Mouse (Mus musculus) cerebellum, adult 11 months (tissue): ENCODE results near the gene Notch1.

Source experiments
- DNase-seq: peaks from one replicate; pipeline ENCODE4 v3.0.0; 2022

The Notch1 gene

DNA sequence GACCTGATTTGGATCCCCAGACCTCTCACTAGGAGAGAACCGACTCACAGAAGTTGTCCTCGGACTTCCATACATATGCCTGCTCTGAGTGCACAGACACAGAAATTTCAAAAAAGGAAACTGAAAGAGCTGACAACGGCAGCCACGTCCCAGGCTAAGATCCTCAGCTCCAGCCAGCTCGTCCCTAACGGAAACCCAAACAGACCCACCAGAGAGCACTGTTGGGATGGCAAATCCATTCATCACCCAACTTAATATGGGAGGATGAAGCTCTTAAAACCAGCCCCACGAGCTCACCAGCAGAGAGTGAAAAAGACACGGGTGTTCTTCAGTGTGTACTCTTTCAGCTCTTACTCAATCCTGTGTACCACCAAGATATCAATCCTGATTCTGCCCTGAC is 17.8 kb downstream of the Notch1 start:
- no peak for DNase-seq

DNA sequence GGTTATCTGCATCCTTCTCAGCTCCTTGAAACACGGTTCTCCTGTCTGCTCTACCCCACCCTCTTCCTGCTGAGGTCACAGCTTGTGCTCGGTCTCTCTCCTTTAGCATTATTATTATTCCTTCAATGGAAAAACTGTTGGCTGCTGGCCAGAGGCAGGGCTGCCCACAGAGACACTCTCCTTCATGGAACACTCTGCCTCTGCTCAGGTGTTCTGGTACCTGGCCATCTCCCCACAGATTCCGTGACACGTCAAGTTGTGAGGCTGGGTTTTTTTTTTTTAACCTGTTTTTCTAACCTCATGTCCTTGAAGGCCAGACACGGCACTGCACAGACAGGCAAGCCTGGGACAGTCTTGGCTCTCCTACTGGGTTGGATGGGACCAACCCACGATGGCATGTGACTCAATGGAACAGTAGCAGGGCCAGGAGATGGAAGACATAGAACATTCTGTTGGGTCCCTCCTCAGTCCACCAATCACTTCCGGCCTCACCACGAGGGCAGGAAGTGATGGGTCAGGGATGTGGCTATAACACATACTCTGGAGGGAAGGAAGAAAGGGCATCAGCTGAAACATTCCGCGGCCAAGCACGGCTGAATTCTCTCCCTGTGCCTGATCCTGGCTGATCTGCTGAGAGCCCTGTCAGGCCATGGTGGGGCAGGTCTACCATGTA is 18.5 kb downstream of the Notch1 start:
- DNase-seq: no peak

DNA sequence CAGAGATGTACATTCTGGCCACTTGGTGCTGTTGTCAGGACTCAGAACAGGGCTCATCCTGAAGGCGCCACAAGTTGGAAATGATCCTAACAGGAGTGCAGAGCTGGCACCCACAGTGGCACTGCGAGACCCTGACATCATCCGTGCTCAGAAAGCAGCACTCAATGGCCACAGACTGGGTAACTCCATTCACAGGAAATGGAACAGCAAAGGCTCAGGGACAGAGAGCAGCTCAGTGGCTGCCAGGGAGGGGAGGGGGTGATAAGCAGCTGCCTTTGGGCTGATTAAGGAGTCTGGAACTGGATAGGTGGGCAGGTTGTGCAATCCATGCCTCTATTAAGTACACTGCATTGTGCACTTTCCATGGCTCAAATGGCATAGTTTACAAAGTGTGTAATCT is 20.0 kb downstream of the Notch1 start:
- DNase-seq: no peak

DNA sequence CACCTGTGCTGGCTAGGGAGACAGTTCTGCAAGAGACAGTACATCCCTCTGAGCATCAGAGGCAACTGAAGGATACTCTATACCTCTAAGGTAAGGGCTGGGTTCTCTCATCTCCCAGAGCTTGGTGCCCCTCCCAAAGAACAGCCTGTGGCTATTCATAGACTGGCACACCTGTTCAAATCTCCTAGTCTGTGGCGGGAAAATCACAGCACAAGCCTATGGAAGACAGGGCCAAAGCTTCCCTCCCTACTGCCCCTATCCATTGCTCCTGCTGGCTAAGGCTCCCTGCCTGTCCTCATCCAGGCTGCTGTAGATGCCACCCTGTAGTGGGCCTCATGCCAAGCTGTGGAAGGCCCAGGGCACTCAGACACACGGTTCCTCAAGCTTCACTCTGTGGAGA is 20.8 kb downstream of the Notch1 start:
- DNase-seq: no peak

DNA sequence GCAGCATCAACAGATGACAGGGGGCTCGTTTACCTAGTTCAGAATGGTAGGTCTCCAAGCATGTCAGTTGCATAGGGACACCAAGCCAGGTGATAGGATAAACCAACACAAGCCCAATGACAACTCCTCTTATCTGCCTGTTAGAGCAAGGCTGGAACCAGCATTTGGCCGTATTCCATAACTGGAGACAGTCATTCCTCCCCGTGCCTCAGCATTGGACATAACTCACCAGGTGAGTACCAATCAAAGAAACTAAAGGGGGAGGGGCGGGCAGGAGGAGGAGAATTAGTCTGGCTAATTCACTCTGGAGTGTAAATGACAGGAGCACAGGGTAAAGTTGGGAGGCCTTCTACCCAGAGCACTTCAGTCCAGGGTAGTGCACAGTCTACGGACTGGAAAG is 21.5 kb downstream of the Notch1 start:
- DNase-seq: no peak

DNA sequence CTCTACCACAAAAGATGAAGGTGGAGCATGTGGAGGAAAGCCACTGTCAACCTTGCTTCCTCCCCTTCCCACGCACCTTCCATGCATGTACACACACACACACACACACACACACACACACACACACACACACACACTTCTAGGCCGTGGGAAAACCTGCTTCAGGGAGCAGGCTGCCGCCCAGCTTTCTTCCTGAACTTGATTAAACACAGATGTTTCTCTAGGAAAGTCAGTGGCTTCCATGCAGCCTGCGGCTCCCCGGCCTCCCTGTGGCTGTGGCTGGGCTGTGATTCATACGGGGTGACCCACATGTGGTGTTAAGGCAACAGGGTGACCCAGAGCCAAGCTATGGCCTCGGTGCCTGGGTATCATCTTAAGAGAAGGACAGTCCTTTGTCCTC is 22.1 kb downstream of the Notch1 start:
- DNase-seq: no peak

DNA sequence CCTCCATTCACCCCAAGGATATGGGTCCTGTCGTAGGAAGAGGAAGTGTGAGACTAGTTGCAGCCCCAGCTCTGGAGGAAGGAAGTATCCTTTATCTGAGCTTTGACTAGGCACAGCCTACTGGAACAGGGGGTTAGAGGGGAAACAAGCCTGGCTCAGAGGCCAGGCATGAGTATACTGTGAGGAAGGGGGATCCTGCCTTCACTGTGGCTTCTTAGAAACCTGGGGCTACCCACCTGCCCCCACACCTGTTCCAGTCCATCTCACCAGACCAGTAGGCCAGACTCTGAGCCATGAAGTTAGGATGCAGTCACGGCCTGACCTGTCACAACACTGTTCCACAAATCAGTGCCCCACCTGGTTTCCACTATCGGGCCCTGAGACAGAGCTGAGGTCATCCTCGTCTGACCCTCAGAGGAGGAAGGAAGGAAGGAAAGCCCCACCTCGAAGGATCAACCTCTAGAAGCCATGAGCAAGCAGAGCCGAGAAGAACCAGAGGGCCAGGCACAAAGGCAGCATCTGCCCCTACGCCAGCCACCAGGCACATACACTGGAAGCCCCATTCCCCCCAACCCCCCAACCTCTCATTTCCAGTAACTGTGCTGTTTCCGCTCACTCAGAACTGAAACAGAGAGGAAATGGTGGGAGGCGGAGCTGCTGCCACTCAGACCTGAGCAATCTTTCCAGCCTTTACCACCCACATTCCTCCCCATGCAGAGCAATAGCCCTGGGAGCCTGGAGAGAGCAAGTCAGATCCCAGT is 23.3 kb downstream of the Notch1 start:
- no peak for DNase-seq

DNA sequence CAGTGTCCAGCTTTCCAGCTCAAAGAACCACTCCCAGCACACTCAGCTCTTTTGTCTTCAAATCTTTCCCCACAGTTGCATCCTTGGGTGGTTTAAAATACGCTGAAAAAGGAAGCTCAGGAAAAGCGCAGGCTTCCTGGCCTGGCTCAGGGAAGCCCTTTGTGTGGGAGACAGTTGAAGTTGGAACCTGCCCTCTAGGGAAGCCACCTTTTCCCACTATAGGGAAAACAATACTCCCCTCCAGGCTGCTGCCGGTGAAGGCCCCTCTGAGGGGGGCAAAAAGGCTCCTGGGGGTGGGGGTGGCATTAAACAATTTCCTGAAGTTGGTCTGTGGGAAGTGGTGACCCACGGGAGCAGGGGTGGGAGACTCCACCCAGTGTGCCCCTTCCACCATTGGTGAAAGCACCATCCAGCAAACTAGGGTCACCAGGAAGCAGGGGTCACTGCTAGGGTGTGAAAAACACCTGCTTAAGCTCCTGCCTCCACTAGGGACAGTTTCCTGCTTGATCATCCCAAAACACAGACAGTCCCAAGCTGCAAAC is 25.6 kb downstream of the Notch1 start:
- no peak for DNase-seq

DNA sequence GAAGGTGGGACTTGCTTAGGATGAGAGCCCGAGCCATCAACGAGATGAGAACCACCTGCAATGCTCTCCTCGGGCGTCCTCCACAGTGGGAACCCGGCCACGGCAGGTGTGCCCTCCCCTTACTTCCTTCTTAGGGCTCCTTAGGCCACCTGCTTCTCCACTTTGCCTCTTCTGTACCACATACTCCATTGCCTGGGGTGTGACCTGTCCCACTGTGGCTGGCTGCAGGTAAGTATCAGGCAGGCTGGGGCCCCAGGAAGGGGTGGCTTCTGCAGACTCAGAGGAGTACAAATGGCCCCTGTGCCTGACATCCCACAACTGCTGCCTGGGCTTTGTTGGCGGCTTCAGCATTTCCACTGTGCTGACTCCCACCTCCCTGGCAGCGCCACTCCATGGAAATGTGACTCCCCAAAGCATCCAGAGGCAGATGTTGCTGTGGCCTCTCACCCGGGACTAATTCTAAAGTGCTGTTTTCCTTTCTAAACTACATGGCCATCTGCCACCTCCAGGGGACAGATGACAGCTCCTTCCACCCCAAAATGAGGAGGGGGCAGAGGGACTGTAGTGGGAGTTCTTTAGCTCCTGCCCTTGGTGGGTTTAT is 27.8 kb downstream of the Notch1 start:
- no peak for DNase-seq

DNA sequence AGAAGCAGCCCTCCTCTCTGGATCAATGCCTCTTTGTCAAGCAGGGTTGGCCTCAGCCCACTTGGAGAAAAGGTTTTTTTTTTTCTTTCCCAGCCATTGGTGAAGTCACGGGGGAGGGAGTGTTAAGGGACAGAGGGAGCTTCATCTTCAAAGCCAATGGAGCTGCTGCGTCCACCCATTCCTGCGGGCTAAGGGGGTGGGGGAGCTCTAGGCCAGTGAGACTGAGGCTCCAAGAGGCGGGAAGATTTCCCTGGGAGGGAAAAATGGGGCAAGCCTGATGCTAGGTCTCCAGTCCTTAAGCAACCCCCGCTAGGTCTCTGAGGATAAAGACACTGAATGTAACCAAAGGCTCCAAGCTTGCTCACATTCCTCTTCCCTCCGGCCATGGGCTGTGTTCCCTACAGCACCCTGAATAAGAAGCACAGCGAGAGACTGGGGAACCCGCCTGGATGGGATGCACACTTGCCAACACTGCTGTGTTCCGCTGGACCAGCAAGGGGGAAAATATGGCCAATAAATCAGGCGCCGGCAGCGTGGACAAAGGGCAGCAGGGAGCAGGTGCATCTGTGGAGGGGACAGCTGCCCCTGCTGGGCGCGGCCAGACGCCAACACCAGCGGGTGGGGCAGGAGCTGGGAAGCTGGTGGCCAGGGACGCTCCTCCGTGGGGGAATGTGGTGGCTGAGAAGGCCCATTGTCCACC is 29.0 kb downstream of the Notch1 start:
- peak; percentile 16 for DNase-seq

DNA sequence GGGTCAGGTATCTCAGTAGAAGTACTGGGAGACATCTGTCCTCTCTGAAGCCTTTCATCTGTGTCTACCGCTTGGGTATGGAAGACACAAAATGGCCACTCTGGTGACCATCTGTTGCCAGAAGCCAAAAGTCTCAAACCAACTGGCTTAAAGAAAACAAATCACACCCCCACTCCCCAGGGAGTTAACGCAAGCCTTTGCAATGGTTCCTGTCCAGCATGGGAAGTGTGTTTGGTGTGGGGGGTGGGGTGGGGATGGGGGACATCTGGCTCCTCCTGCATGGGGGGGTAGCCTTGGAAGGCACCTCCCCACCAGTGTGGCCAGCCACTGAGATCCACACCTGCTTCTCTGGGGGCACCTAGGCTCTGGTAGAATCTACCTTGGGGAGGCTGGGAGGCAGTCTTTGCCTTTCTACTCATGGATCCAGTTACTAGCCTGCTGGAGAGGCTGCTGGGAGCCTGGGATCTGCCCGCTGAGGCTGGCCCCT is 29.6 kb downstream of the Notch1 start:
- DNase-seq: no peak

DNA sequence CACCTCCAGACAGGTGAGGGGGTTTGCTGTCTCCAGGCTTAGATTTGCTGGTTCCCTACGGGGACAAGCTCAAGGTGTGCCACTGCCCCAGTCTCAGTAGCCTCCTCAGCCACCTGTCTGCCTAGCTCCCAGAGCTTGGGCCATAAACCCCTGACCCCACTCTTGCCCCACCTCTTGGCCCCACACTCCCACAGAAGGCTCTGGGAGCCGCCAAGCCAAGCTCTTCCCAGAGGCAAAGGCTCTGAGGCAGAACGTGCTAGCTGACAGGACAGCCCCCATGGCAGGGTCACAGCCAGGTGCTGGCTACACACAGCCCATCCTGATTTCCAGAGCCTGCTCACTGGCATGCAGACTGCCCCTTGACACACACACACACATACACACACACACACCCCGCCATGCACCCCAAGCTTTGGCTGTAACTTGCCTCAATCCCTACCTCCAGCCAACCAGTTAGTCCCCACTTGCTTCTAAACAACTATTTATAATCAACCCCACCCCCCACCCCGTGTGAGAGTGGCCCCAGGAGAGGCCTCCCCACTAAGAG is 30.1 kb downstream of the Notch1 start:
- no peak for DNase-seq

DNA sequence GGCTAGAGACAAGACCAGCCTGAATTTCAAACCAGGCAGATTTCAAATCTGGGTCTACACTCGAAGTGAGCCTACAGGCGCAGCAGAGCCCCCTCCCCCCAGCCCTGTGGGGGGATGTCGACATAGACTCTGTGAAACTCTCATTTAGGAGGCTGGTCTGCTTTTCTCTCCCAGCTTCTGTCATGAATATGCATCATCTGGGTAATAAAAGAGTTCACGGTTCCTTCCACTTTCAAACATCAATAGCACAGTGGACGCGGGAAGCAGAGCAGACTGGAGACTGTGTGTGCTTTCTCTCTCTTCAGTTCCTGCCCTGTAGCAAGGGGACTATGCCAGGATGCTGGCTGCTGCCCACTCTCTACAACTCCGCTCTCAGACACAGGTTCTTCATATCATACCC is 30.8 kb downstream of the Notch1 start:
- no peak for DNase-seq

DNA sequence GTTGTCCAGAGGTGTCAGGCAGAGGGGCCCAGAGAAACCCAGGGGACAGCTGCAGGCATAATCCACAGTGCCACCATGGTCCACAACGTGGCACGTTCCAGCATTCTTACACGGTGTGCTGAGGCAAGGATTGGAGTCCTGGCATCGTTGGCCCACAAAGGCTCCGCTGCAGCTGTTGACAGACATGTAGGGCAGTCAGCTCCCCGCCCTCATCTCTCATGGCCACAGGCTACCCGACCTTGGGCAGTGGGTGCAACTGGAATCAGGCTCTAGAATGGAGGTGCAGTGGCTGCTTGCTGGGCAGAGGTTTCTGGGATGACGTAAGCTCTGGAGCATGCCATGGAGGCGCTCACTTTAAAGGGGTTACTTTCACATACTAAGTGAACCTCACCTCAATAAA is 31.2 kb downstream of the Notch1 start:
- no peak for DNase-seq

DNA sequence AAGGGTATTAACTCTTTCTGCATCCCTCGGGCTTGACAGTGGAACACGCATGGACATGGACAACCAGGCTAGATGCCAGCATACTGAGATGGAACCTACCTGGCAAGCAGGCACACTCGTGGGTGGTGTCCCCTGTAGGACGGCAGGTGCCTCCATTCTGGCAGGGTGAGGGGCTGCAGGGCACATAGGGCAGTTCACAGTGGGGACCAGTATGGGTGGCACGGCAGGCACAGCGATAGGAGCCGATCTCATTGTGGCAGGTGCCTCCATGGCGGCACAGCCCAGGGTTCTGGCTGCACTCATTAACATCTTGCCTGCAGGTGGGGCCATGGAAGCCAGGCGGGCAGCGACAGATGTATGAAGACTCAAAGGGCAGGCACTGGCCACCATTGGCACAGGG is 32.3 kb downstream of the Notch1 start:
- DNase-seq: no peak

DNA sequence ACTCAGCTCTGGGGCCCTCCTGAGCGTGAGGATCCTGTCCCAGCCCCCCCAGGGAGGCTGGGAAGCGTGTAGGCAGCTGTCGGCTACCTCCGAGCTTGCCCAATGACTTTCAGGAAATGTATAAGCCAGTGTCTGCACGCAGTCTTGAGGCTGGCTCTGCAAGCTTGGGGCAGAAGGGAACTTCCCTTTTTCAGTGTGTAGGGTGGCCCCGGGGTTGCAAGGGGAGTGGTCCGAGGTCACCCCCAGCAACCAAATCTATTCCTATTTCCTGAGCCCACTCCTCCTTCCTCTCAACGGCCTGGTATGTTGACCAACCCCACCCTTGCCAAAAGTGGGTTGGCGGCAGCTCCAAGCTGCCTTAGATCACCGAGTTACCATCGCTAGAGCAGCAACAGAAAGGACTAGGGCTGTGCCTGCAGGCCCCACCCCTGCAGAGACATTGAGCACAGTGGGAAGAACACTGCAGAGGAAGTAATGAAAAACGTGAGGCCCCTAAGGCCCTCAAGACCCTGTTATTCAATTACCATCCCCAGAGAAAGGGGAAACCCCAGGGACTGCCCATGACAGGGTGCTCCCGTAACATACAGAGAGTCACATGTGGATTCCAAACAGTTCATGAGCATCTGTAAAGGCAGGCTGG is 33.1 kb downstream of the Notch1 start:
- no peak for DNase-seq

DNA sequence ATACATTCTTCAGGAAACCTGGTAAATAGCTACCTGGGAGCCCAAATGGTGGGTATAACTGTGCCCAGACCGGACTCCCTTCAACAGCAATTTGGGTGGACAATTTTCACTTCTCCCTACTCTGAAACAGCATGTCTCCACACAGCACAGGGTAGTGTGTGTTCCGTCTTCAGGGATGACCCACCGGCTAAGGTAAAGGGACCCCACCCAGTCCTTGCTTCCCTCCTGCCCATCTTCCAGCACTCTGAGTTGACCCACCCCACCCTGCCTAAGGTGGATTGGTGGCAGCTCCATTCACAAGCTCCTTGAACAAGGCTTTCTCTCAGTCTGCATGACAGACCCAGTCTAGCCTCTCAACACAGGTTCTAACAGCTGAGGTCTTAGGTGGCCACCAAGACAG is 33.6 kb downstream of the Notch1 start:
- no peak for DNase-seq

DNA sequence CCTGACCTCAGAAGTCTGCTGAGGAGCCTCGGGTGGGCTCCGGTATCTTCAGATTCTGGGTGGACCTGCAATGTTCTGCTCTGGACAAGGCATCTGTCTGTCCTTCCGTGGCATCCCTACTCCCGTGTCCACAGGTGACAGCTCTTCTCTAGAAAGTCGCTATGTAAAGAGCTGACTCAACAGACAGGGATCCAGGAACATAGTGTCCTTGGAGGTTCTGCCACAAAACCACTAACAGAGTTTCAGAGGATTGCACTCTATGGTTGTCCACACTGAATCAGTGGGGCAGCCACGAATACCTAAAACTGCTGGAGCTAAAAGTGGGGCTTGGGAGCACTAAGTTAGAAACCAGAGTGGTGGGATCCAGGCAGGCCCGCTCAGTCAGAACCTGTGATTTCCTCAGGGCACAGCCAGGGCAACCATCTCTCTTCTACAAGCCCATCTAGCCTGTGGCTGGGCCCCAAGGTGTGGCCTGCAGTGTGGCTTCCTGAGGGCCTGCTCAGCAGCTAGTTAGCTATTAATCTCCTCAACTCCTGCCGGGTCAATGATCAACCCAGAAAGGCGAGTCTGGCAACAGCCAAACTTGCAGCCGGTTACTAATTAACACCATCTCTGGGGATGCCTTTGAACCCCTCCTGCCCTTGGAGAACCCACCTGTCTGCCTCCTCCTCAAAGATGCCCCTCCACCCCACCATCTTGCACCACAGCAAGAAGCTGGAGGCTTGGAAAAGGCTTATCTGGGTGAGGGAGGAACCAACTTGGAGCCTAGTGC is 34.6 kb downstream of the Notch1 start:
- no peak for DNase-seq

DNA sequence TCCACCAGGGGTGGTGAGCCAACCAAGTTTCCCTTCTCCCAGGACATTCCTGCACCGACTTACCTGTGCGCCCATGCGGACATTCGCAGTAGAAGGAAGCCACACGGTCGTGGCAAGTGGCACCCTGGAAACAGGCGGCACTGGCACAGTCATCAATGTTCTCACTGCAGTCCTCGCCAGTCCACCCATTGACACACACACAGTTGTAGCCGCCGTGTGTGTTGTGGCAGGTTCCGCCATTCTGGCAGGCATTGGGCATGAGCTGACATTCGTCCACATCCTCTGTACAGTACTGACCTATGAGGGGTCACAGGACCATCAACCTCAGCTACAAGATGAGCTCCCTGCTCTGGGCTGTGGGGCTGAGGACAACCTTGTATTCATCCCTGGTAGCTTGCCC is 35.6 kb downstream of the Notch1 start:
- DNase-seq: no peak

DNA sequence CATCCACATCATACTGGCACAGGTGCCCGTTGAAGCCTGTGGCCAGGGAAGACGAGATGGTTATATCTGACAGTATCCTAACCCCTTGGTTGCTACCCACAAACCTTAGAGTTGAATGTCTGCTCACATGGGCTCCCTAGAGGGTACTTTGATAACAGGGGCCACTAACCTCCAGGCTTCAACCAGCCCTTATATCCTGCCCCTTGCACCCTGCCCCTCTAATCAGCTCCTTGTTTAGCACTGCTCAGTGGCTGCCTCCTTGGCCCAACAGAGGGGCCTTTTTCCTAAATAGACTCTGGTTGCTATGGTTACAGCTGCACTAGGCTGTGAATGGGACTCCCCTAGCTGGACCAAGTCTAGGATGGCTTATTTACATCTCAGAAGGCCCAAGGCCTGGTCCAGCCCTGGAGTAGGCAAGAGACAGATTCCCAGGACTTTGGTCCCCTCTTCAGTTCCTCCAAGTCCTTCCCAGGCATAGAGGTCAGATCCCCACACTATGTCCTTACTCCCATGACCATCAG is 37.7 kb downstream of the Notch1 start:
- no peak for DNase-seq

DNA sequence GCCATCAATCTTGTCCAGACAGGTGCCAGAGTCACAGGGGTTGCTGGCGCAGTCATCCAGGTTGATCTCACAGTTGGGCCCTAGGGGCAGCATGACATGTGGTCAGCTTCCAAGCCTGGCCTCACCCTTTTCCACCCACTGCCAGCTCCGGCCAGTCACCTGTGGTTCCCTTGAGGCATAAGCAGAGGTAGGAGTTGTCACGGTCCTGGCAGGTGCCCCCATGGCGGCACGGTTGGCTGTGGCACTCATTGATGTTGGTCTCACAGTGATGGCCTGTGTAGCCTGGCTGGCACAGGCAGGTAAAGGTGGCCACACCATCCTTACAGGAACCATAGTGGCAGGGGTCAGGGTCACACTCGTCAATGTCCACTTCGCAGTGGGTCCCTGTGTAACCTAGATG is 38.6 kb downstream of the Notch1 start:
- DNase-seq: no peak
